Mouse (Mus musculus): ENCODE data around the gene Dapp1. TPM values are rescaled to one million over a fixed set of nuclear protein-coding genes. Genes with fewer than 3 reads are reported as not detected.

The Dapp1 gene
- polyA plus RNA-seq, 2 experiments, result 8.8 to 11.5 TPM

DNA sequence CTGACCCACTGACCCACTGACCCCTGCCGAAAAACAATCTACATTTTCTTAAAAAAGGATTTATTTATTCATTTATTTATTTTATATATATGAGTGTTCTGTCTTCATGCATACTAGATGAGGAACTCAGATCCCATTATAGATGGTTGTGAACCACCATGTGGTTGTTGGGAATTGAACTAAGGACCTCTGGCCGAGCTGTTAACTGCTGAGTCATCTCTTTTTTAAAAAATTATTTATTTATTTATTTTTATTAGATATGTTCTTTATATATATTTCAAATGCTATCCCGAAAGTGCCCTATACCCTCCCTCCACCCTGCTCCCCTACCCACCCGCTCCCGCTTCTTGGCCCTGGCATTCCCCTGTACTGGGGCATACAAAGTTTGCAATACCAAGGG lies 100.3 kb downstream of the Dapp1 start:
- ATAC-seq (ENCODE audit: insufficient read depth), result no peak
- DNase-seq (ENCODE audit: low read depth in 3 of 3, low spot score in 3 of 3), result no peak
- Histone ChIP-seq H3K4me2 (ENCODE audit: low read depth) (no peak overlapping the region), H3K4me1 (replicated peaks; ENCODE audit: control insufficient read depth in 2 of 2, insufficient read depth in 2 of 2, low read length in 1 of 2) (peaks cover 0 to 10% of the 10 kb centered on the region in 2 experiments; a peak in 2 of 4 replicates), H3K27me3 (ENCODE audit: control insufficient read depth, insufficient read depth, low read length) (no peaks in the 10 kb centered on the region), H3K9ac (replicated peaks) (no peak overlapping the region), H3K4me3 (ENCODE audit: insufficient read depth in 1 of 2, low read depth in 2 of 2, low read length in 2 of 2) (no peak overlapping the region), H3K36me3 (replicated peaks; ENCODE audit: control insufficient read depth, insufficient read depth, low read depth) (no peaks in the 10 kb centered on the region), H3K9me3 (ENCODE audit: control insufficient read depth, low read length) (no peaks in the 10 kb centered on the region), H3K27ac (no peak overlapping the region)
- TF ChIP-seq EP300 (IDR thresholded peaks at IDR 0.05; ENCODE audit: low read depth), result no peak
- TF ChIP-seq CTCF (IDR thresholded peaks at IDR 0.05; ENCODE audit: low read depth), result no peak
- WGBS (ENCODE audit: insufficient replicate concordance), result 83% methylated on average over 5 of the region's 5 CpGs

Other genes with a start within 250 kb of the Dapp1 start
- gene H2afz, start 117.1 kb downstream of the Dapp1 start, polyA plus RNA-seq (2012; rRNA removed), result 539 and 784 TPM in 2 replicates
- gene H2afz, start 117.1 kb downstream of the Dapp1 start, polyA plus RNA-seq (2014; fragmentation: Nextera tagmentation; extraction: Ambion mirVana), result 1,242 and 1,265 TPM in 2 replicates
- 1.2 and 1.5 TPM in 2 replicates for gene Dnajb14, start 113.9 kb downstream of the Dapp1 start, polyA plus RNA-seq (2012; rRNA removed)
- 3.7 and 4.4 TPM in 2 replicates for gene Dnajb14, start 113.9 kb downstream of the Dapp1 start, polyA plus RNA-seq (2014; fragmentation: Nextera tagmentation; extraction: Ambion mirVana)
- 31.3 and 35.2 TPM in 2 replicates for gene Lamtor3, start 63.0 kb downstream of the Dapp1 start, polyA plus RNA-seq (2012; rRNA removed)
- 54.3 and 60.1 TPM in 2 replicates for gene Lamtor3, start 63.0 kb downstream of the Dapp1 start, polyA plus RNA-seq (2014; fragmentation: Nextera tagmentation; extraction: Ambion mirVana)
- gene 1110002E22Rik, start 83.5 kb upstream of the Dapp1 start, polyA plus RNA-seq (2012; rRNA removed), result 0.01 TPM in 2 replicates
- gene 1110002E22Rik, start 83.5 kb upstream of the Dapp1 start, polyA plus RNA-seq (2014; fragmentation: Nextera tagmentation; extraction: Ambion mirVana), result not detected in 2 replicates
- gene Gm5105, start 85.8 kb upstream of the Dapp1 start, polyA plus RNA-seq (2012; rRNA removed), result 0.02 TPM in 1 of 2 replicates, not detected in the other
- not detected in 2 replicates for gene Gm5105, start 85.8 kb upstream of the Dapp1 start, polyA plus RNA-seq (2014; fragmentation: Nextera tagmentation; extraction: Ambion mirVana)
- 2.0 and 3.3 TPM in 2 replicates for gene Trmt10a, start 161.9 kb upstream of the Dapp1 start, polyA plus RNA-seq (2012; rRNA removed)
- 5.2 and 5.6 TPM in 2 replicates for gene Trmt10a, start 161.9 kb upstream of the Dapp1 start, polyA plus RNA-seq (2014; fragmentation: Nextera tagmentation; extraction: Ambion mirVana)
- gene Mttp, start 163.4 kb upstream of the Dapp1 start, polyA plus RNA-seq (2012; rRNA removed), result 11.2 and 16.0 TPM in 2 replicates
- gene Mttp, start 163.4 kb upstream of the Dapp1 start, polyA plus RNA-seq (2014; fragmentation: Nextera tagmentation; extraction: Ambion mirVana), result 30.7 and 34.8 TPM in 2 replicates
- not detected in 2 replicates for gene 4930579F01Rik, start 212.3 kb upstream of the Dapp1 start, polyA plus RNA-seq (2012; rRNA removed)
- gene 4930579F01Rik, start 212.3 kb upstream of the Dapp1 start, polyA plus RNA-seq (2014; fragmentation: Nextera tagmentation; extraction: Ambion mirVana), result not detected in 2 replicates
- gene Adh7, start 236.2 kb upstream of the Dapp1 start, polyA plus RNA-seq (2012; rRNA removed), result 0.04 and 0.07 TPM in 2 replicates
- gene Adh7, start 236.2 kb upstream of the Dapp1 start, polyA plus RNA-seq (2014; fragmentation: Nextera tagmentation; extraction: Ambion mirVana), result 0.39 and 0.42 TPM in 2 replicates

Data from liver, embryonic 14.5 days (tissue).